Mouse (Mus musculus): ENCODE results near the gene Clec18a. TPM values are rescaled to one million over a fixed set of nuclear protein-coding genes. Genes with fewer than 3 reads are reported as not detected.
A peak's percentile ranks its signal among the peaks of the same experiment; 100 is the strongest.
"Not testable (repeated sequence)": the region's sequence is repeated elsewhere in the genome, so short reads cannot be mapped to it uniquely, and the experiment has no call there.

Gene Clec18a
- polyA plus RNA-seq, 1 experiment from 2014 or later: 2.0 TPM

GRCm38 (mm10) chr8:111075926-111076325 lies 16.3 kb downstream of the Clec18a start:
- WGBS: 82% methylated on average over 3 of the region's 3 CpGs
- H3K36me3 ChIP-seq: no peaks in the 10 kb centered on the region
- no peak for DNase-seq (ENCODE audit: low spot score)
- peaks cover 23% of the 10 kb centered on the region for H3K4me1 ChIP-seq
- 0 out of 2 replicates have a peak overlapping the region, but pooled peaks have one; percentile 13 for H3K27ac ChIP-seq (replicated peaks)
- no peaks in the 10 kb centered on the region for H3K9me3 ChIP-seq (replicated peaks)
- no peak overlapping the region for H3K4me3 ChIP-seq
- H3K27me3 ChIP-seq (ENCODE audit: low read depth, poor library complexity, severe bottlenecking): no peaks in the 10 kb centered on the region

DNA sequence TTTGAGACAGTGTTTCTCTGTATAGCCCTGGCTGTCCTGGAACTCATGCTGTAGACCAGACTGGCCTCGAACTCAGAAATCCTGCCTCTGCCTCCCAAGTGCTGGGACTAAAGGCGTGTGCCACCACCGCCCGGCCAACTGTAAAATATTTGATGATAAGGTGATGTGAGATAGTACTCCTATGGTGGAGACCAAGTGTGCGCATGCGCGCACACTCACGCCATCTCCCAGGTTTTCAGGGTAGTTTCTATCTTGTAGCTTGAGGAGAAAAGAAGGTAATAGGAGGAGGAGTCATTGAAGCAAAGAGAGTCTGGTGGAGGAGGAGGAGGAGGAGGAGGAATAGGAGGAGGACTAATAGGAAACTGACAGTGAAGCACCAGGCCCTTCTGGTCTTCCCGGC lies 23.6 kb downstream of the Clec18a start:
- H3K4me1 ChIP-seq; H3K27me3 ChIP-seq (ENCODE audit: low read depth, poor library complexity, severe bottlenecking); DNase-seq (ENCODE audit: low spot score); H3K9me3 ChIP-seq (replicated peaks); H3K36me3 ChIP-seq; H3K4me3 ChIP-seq; H3K27ac ChIP-seq (replicated peaks): not testable (repeated sequence)
- 90% methylated on average over 9 of the region's 9 CpGs for WGBS

GRCm38 (mm10) chr8:111067439-111067838 lies 24.8 kb downstream of the Clec18a start:
- no peaks in the 10 kb centered on the region for H3K9me3 ChIP-seq (replicated peaks)
- H3K36me3 ChIP-seq: no peaks in the 10 kb centered on the region
- no peaks in the 10 kb centered on the region for H3K27me3 ChIP-seq (ENCODE audit: low read depth, poor library complexity, severe bottlenecking)
- no peak overlapping the region for H3K27ac ChIP-seq (replicated peaks)
- no peak overlapping the region for H3K4me3 ChIP-seq
- 27% methylated on average over 10 of the region's 10 CpGs for WGBS
- DNase-seq (ENCODE audit: low spot score): no peak
- peaks cover 7% of the 10 kb centered on the region for H3K4me1 ChIP-seq

GRCm38 (mm10) chr8:111066308-111066707 lies 25.9 kb downstream of the Clec18a start:
- DNase-seq (ENCODE audit: low spot score): no peak
- Histone ChIP-seq H3K36me3 (no peaks in the 10 kb centered on the region), H3K27ac (replicated peaks) (no peak overlapping the region), H3K4me1 (peaks cover 13% of the 10 kb centered on the region), H3K9me3 (replicated peaks) (no peaks in the 10 kb centered on the region), H3K4me3 (no peak overlapping the region), H3K27me3 (ENCODE audit: low read depth, poor library complexity, severe bottlenecking) (no peaks in the 10 kb centered on the region)
- WGBS: 68% methylated on average over 4 of the region's 4 CpGs

DNA sequence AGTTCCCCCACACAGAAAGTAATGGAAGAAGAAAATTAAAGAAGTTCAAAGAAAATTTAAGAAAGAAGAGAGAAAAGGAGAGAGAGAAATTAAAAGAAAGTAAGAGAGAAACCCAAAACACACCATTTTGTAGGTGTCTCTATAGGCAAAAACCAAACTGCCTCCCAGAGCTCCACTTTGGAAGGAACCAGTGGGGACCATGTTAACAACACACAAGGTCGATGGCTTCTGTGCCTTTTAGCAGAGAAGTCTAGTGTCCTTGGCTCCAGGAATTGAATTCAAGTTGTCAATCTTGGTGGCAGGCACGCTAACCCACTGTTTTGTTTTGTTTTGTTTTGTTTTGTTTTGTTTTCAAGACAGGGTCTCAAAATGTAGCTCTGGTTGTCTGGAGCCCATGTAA lies 29.3 kb downstream of the Clec18a start:
- Histone ChIP-seq H3K9me3 (replicated peaks) (no peaks in the 10 kb centered on the region), H3K27ac (replicated peaks) (peak overlapping the region; percentile 84), H3K4me1 (peaks cover 24% of the 10 kb centered on the region), H3K36me3 (peaks cover 13% of the 10 kb centered on the region), H3K27me3 (ENCODE audit: low read depth, poor library complexity, severe bottlenecking) (no peaks in the 10 kb centered on the region), H3K4me3 (peak overlapping the region; percentile 68)
- no peak for DNase-seq (ENCODE audit: low spot score)
- 61% methylated on average over 2 of the region's 2 CpGs for WGBS

- DNase-seq (ENCODE audit: low spot score): peak; percentile 89
- Histone ChIP-seq H3K36me3 (peaks cover 20% of the 10 kb centered on the region), H3K27me3 (ENCODE audit: low read depth, poor library complexity, severe bottlenecking) (no peaks in the 10 kb centered on the region), H3K4me3 (peak overlapping the region; percentile 68), H3K9me3 (replicated peaks) (no peaks in the 10 kb centered on the region), H3K27ac (replicated peaks) (peak overlapping the region; percentile 84), H3K4me1 (peaks cover 31% of the 10 kb centered on the region)
- WGBS: under 1% methylated on average over 27 of the region's 27 CpGs
Measured at GRCm38 (mm10) chr8:111062072-111062757, 30.0 kb downstream of the Clec18a start.

DNA sequence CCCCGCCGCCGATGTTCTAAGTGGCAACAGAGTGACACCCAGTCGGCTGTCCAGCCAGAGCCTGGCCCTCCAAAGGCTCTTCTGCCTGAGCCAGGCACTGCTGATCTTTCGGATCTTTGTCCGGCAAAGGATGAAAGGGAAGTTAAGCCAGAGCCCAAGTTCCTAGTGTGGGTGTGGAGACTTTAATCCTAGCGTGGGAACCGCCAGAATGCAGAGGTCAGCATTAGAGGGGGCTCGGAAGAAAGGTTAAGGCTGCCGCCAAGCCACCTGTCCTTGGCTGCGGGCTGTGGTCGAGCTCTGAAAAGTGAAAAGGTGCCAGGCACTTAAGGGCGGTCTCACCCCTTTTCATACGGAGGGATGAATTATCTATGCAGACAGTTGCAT lies 30.5 kb downstream of the Clec18a start:
- peak overlapping the region; percentile 68 for H3K4me3 ChIP-seq
- peaks cover 36% of the 10 kb centered on the region for H3K4me1 ChIP-seq
- H3K27me3 ChIP-seq (ENCODE audit: low read depth, poor library complexity, severe bottlenecking): no peaks in the 10 kb centered on the region
- DNase-seq (ENCODE audit: low spot score): peak; percentile 66
- no peaks in the 10 kb centered on the region for H3K9me3 ChIP-seq (replicated peaks)
- WGBS: 1% methylated on average over 14 of the region's 14 CpGs
- peaks cover 21% of the 10 kb centered on the region for H3K36me3 ChIP-seq
- peak overlapping the region; percentile 84 for H3K27ac ChIP-seq (replicated peaks)

- 0 out of 2 replicates have a peak, but pooled peaks cover 2% of the 10 kb centered on the region for H3K9me3 ChIP-seq (replicated peaks)
- peaks cover 38% of the 10 kb centered on the region for H3K4me1 ChIP-seq
- no peak overlapping the region for H3K27ac ChIP-seq (replicated peaks)
- no peak overlapping the region for H3K4me3 ChIP-seq
- WGBS: 77% methylated on average over 2 of the region's 2 CpGs
- DNase-seq (ENCODE audit: low spot score): no peak
- H3K27me3 ChIP-seq (ENCODE audit: low read depth, poor library complexity, severe bottlenecking): no peaks in the 10 kb centered on the region
- H3K36me3 ChIP-seq: peaks cover 40% of the 10 kb centered on the region
Measured at GRCm38 (mm10) chr8:111058946-111059572, 33.2 kb downstream of the Clec18a start.

DNA sequence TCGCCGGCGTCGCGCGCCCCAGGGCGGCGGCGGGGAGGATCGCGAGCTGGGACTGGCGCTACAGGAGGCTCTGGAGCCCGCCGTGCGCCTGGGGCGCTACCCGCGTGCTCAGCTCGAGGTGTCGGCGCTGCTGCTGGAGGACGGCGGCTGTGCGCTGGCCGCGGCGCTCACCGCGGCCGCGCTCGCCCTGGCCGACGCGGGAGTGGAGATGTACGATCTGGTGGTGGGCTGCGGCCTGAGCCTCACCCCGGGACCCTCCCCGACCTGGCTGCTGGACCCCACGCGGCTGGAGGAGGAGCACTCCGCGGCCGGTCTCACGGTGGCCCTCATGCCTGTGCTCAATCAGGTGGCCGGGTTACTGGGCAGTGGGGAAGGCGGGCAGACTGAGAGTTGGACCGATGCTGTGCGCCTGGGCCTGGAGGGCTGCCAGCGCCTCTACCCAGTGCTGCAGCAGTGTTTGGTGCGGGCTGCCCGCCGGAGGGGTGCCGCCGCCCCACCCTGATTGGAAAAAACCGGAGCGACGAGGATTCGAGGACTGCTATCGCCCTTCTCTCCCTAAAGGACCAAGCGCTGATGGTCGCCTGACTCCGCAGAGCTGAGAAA lies 35.4 kb downstream of the Clec18a start:
- Histone ChIP-seq H3K36me3 (peaks cover 62% of the 10 kb centered on the region), H3K27ac (replicated peaks) (peak overlapping the region; percentile 94), H3K9me3 (replicated peaks) (0 out of 2 replicates have a peak, but pooled peaks cover 2% of the 10 kb centered on the region), H3K27me3 (ENCODE audit: low read depth, poor library complexity, severe bottlenecking) (no peaks in the 10 kb centered on the region), H3K4me1 (peaks cover 30% of the 10 kb centered on the region), H3K4me3 (peak overlapping the region; percentile 99)
- DNase-seq (ENCODE audit: low spot score): peak; percentile 42
- whole genome bisulfite sequencing: under 1% methylated on average over 63 of the region's 63 CpGs

- under 1% methylated on average over 68 of the region's 68 CpGs for WGBS
- Histone ChIP-seq H3K9me3 (replicated peaks) (0 out of 2 replicates have a peak, but pooled peaks cover 2% of the 10 kb centered on the region), H3K27ac (replicated peaks) (peak within 1 kb of the TSS; percentile 94), H3K4me1 (peaks cover 24% of the 10 kb centered on the region), H3K36me3 (peaks cover 68% of the 10 kb centered on the region), H3K27me3 (ENCODE audit: low read depth, poor library complexity, severe bottlenecking) (no peaks in the 10 kb centered on the region), H3K4me3 (peak within 1 kb of the TSS; percentile 99)
- DNase-seq (ENCODE audit: low spot score): peak; percentile 90
Measured at GRCm38 (mm10) chr8:111056158-111056663, 36.0 kb downstream of the Clec18a start, which contains the start of gene Exosc6. Exosc6 (plus strand) TSS chr8:111056339.

DNA sequence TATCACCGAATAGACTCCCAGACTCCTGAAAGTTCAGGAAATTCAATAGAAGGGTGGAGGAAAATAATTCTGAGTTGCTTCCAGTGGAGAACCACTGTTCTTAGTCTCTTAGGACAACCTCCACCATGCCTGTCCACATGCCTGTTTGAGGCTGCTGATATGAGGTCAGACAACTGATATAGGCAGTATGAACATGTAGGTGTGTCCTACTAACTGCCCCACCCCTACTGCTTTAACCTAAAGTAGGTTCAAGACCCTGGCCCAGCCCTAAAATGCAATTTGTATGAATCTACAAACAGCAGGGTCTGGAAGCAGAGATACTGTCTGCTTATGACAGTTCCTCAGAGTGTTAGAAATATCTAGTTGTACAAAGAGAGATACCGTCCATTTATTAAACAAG lies 36.6 kb downstream of the Clec18a start:
- H3K4me3 ChIP-seq: peak overlapping the region; percentile 99

DNA sequence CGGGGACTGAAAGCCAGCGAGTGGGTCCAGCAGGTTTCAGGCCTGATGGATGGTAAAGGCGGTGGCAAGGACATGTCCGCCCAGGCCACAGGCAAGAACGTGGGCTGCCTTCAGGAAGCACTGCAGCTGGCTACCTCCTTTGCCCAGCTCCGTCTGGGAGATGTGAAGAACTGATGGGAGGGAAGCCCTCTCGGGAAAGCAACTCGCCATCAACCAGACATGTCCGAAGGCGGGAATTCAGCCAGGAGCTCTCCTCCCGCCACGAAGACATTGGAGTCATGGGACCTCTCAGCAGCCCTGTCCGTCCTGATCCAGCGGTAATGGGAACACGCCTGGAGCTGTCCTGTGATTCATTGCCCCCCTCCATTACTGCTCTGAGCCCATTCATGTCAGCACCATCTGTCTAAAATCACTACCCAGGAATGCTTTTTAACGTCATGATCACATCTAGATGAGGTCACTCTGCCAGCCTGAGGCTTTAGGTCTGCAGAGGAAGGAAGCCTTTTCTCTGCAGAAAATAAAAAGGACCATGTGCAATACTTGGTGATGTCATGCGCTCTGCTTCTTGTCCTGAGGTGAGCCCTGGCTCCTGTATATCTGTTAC lies 37.1 kb downstream of the Clec18a start:
- peaks cover 15% of the 10 kb centered on the region for H3K4me1 ChIP-seq
- no peak for DNase-seq (ENCODE audit: low spot score)
- H3K9me3 ChIP-seq (replicated peaks): 0 out of 2 replicates have a peak, but pooled peaks cover 2% of the 10 kb centered on the region
- no peaks in the 10 kb centered on the region for H3K27me3 ChIP-seq (ENCODE audit: low read depth, poor library complexity, severe bottlenecking)
- H3K36me3 ChIP-seq: peaks cover 79% of the 10 kb centered on the region
- no peak overlapping the region for H3K27ac ChIP-seq (replicated peaks)
- H3K4me3 ChIP-seq: no peak overlapping the region
- 95% methylated on average over 17 of the region's 17 CpGs for WGBS

More for the DNA sequence above, 36.6 kb downstream of the Clec18a start:
- WGBS: 67% methylated on average over 2 of the region's 2 CpGs
- peaks cover 74% of the 10 kb centered on the region for H3K36me3 ChIP-seq
- H3K27ac ChIP-seq (replicated peaks): no peak overlapping the region
- no peaks in the 10 kb centered on the region for H3K27me3 ChIP-seq (ENCODE audit: low read depth, poor library complexity, severe bottlenecking)
- H3K9me3 ChIP-seq (replicated peaks): 0 out of 2 replicates have a peak, but pooled peaks cover 2% of the 10 kb centered on the region
- DNase-seq (ENCODE audit: low spot score): no peak
- peaks cover 19% of the 10 kb centered on the region for H3K4me1 ChIP-seq

All from midbrain, embryonic 10.5 days (tissue).